Mouse (Mus musculus) neural tube, embryonic 14.5 days (tissue): ENCODE measurements around the gene Fgf10. TPM values are rescaled to one million over a fixed set of nuclear protein-coding genes. Genes with fewer than 3 reads are reported as not detected.
A peak's percentile ranks its signal among the peaks of the same experiment; 100 is the strongest.

ENCODE experiments used
- ATAC-seq: fragments of 200-750 bp; cut with Nextera tagmentation; 2 replicates; pipeline ENCODE4 v1.8.0; 2017; ENCODE audit warnings: low read depth, mild to moderate bottlenecking, moderate TSS enrichment, moderate library complexity
- H3K27ac ChIP-seq: fragments of 300-500 bp; sonication (generic); 2 replicates; pipeline ENCODE4 v1.5.1; 2014; ENCODE audit warnings: low read depth, mild to moderate bottlenecking, control low read depth, low read length, moderate library complexity, mixed read lengths
- H3K27me3 ChIP-seq: fragments of 300-500 bp; sonication (generic); 2 replicates; pipeline ENCODE4 v1.6.1; 2014; ENCODE audit warnings: low read length; ENCODE audit not compliant: control insufficient read depth, insufficient read depth
- H3K36me3 ChIP-seq: fragments of 300-500 bp; sonication (generic); 2 replicates; pipeline ENCODE4 v1.6.1; 2014; ENCODE audit warnings: low read length, mixed read lengths; ENCODE audit not compliant: control insufficient read depth, insufficient read depth
- H3K4me1 ChIP-seq: fragments of 300-500 bp; sonication (generic); 2 replicates; pipeline ENCODE4 v1.6.1; 2014; ENCODE audit warnings: low read length; ENCODE audit not compliant: control insufficient read depth, insufficient read depth
- H3K4me2 ChIP-seq: fragments of 300-500 bp; sonication (generic); 2 replicates; pipeline ENCODE4 v1.6.1; 2014; ENCODE audit warnings: mild to moderate bottlenecking, low read depth, low read length, control low read depth
- H3K4me3 ChIP-seq: fragments of 300-500 bp; sonication (generic); 2 replicates; pipeline ENCODE4 v1.5.1; 2014; ENCODE audit warnings: low read depth, low read length, control low read depth, mixed read lengths
- H3K9ac ChIP-seq: fragments of 300-500 bp; sonication (generic); replicated peaks from 2 replicates; pipeline ENCODE4 v1.6.1; 2014; ENCODE audit warnings: low read depth, mild to moderate bottlenecking, control low read depth, low read length, mixed read lengths
- H3K9me3 ChIP-seq: fragments of 300-500 bp; sonication (generic); 2 replicates; pipeline ENCODE4 v1.6.1; 2016; ENCODE audit warnings: low read length; ENCODE audit not compliant: control insufficient read depth
- WGBS: fragments of 180-500 bp; shearing (Covaris S2); extraction: QIAGEN DNeasy Blood & Tissue Kit; methylation state at CpG from one replicate; pipeline ENCODE4 v1.1.7; 2014; 5-methylcytosine and 5-hydroxymethylcytosine counted together
- polyA plus RNA-seq: library from polyadenylated mRNA; unstranded; fragments of >200 nt; fragmentation: Nextera tagmentation; extraction: Ambion mirVana; gene quantifications from 2 replicates; pipeline ENCODE4 v1.2.1, GENCODE M21; 2014

Fgf10 gene
- polyA plus RNA-seq, 1 experiment from 2014 or later: 2.0 TPM

DNA sequence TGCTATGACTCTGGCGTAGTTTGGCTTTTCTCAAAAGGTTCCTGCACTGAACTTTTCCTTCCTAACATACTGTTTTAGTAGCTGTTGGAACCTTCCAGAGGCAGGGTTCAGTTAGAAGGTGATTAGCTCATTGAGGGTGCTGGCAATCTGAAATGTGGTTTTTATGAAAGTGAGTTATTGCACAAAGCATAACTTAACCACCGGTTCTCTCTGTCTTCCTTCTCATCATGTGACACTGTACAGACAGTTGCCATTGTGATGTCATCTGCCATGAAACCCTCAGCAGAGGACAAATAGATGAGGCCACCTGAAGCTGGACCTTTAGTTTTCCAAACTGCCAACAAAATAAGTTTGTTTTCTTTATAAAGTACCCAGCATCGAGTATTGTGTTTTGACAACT, 7.9 kb upstream of the Fgf10 start:
- Histone ChIP-seq H3K4me3 (no peak overlapping the region), H3K4me1 (no peaks in the 10 kb centered on the region), H3K4me2 (no peak overlapping the region), H3K9ac (no peak overlapping the region), H3K27me3 (no peaks in the 10 kb centered on the region), H3K9me3 (no peaks in the 10 kb centered on the region), H3K27ac (no peak overlapping the region), H3K36me3 (no peaks in the 10 kb centered on the region)
- 88% methylated on average over 3 of the region's 3 CpGs for WGBS
- ATAC-seq: no peak

DNA sequence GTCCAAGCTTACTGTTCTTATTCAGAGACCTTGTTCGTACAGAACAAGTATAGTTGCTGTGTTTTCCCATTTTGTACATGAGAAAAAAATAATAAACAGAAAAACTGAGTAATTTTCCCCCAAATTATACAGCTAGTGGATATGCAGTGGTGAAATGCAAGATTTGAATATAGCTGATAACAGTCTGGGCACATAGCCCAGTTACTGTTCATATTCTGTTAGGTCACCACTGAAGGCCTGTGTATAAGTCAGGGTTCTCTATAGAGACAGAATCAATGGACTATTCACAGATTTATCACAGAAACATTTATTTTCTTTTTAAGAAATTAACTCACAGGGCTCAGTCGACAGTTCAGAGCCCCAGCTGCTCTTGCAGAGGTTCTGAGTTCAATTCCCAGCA, 4.7 kb upstream of the Fgf10 start:
- Histone ChIP-seq H3K4me2 (no peak overlapping the region), H3K36me3 (no peaks in the 10 kb centered on the region), H3K27ac (no peak overlapping the region), H3K4me3 (no peak overlapping the region), H3K9me3 (no peaks in the 10 kb centered on the region), H3K27me3 (no peaks in the 10 kb centered on the region), H3K4me1 (no peaks in the 10 kb centered on the region), H3K9ac (no peak overlapping the region)
- WGBS: 86% methylated on average over 2 of the region's 2 CpGs
- no peak for ATAC-seq

GRCm38 (mm10) chr13:118679228-118679627, 9.6 kb downstream of the Fgf10 start:
- no peaks in the 10 kb centered on the region for H3K4me1 ChIP-seq
- H3K4me2 ChIP-seq: no peak overlapping the region
- no peak overlapping the region for H3K4me3 ChIP-seq
- H3K9me3 ChIP-seq: no peaks in the 10 kb centered on the region
- H3K9ac ChIP-seq: no peak overlapping the region
- H3K27me3 ChIP-seq: no peaks in the 10 kb centered on the region
- ATAC-seq: no peak
- no peaks in the 10 kb centered on the region for H3K36me3 ChIP-seq
- WGBS: 89% methylated on average over 3 of the region's 3 CpGs
- H3K27ac ChIP-seq: no peak overlapping the region

DNA sequence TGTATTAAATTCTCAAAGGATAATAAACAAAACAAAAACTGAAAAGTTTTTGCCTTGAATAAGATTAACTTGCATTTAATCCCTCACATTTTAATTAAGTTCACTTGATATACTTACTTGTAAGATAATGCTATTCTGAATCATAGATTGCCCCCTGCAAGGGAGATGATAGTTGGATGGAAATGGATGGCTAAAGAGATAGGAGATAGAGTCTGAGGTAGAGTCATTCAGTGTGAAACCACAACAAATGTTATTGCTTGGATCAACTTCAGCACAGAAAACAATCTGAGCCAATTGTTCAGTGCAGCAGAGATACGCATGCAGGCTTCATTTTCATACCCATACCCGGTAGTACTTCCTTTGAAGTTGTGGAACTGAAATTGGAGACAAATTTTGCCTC, 23.5 kb downstream of the Fgf10 start:
- Histone ChIP-seq H3K27me3 (no peaks in the 10 kb centered on the region), H3K36me3 (no peaks in the 10 kb centered on the region), H3K4me3 (no peak overlapping the region), H3K9me3 (no peaks in the 10 kb centered on the region), H3K4me1 (no peaks in the 10 kb centered on the region), H3K27ac (no peak overlapping the region), H3K9ac (no peak overlapping the region), H3K4me2 (no peak overlapping the region)
- no peak for ATAC-seq
- 85% methylated on average over 2 of the region's 2 CpGs for WGBS

DNA sequence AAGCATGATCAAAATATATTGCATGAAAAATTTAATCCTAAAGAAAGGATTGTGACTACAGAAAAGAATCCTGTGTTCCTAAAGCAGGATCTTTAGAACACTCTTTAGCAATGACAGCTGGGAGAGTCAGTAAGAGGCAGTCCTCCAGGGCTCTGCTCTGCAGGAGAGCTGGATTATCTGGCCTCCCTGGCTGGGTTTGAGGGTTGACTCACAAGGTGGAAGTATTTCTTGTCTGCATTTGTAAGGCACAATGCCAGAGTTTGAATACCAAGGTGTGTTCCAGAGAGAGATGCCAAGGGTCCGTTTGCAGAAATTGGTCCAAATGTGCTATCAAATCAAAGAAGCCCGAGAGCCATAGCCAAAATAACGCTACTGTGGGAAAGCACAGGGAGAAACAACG, 25.5 kb downstream of the Fgf10 start:
- no peak overlapping the region for H3K9ac ChIP-seq
- no peak overlapping the region for H3K4me2 ChIP-seq
- H3K4me1 ChIP-seq: no peaks in the 10 kb centered on the region
- no peak for ATAC-seq
- no peak overlapping the region for H3K27ac ChIP-seq
- no peaks in the 10 kb centered on the region for H3K27me3 ChIP-seq
- H3K9me3 ChIP-seq: no peaks in the 10 kb centered on the region
- H3K36me3 ChIP-seq: no peaks in the 10 kb centered on the region
- WGBS: 34% methylated on average over 4 of the region's 4 CpGs
- no peak overlapping the region for H3K4me3 ChIP-seq

DNA sequence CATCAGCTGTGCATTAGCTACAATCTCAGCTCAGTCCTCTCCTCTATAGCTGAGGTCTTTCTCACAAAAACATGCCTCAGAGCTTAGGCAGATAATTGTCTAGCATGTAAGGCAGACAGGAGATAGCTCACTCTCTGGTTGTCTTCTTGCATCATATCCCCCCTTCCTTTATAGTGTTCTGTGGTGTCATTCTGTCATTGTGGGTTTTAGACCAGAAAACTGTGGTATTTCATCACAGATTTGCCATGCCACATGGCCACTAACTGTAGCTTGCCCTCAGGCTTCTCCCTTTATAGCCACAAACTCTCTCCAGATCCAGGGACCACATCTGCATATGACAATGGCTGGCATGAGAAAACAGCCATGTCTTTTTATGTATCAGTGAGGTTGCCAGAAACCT, 34.1 kb downstream of the Fgf10 start:
- no peaks in the 10 kb centered on the region for H3K27me3 ChIP-seq
- no peak for ATAC-seq
- no peaks in the 10 kb centered on the region for H3K4me1 ChIP-seq
- H3K9ac ChIP-seq: no peak overlapping the region
- H3K9me3 ChIP-seq: no peaks in the 10 kb centered on the region
- no peak overlapping the region for H3K4me3 ChIP-seq
- no peak overlapping the region for H3K27ac ChIP-seq
- no peaks in the 10 kb centered on the region for H3K36me3 ChIP-seq
- H3K4me2 ChIP-seq: no peak overlapping the region

DNA sequence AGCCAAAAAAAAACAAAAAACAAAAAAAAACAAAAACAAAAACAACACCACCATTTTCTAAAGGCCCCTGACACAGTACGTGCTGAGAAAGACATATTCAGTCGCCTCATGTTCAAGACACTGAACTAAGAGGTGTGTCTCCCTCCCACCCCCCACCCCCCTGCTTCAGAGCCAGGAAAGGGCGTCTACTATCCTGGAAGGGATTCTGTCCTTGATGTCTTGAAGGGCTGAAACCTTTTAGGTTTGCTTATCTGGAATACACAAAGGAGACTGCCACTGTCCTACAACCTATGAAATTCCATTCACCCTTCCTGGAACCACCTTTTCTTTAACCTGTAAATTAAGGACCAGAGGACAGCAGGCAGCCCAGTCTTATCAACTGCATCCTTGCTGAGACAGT, 36.1 kb downstream of the Fgf10 start:
- no peak overlapping the region for H3K9ac ChIP-seq
- H3K4me2 ChIP-seq: no peak overlapping the region
- ATAC-seq: no peak
- H3K4me3 ChIP-seq: no peak overlapping the region
- WGBS: 78% methylated on average over 3 of the region's 3 CpGs
- H3K27ac ChIP-seq: no peak overlapping the region
- no peaks in the 10 kb centered on the region for H3K4me1 ChIP-seq
- H3K27me3 ChIP-seq: no peaks in the 10 kb centered on the region
- no peaks in the 10 kb centered on the region for H3K9me3 ChIP-seq
- H3K36me3 ChIP-seq: no peaks in the 10 kb centered on the region

- no peak overlapping the region for H3K4me2 ChIP-seq
- WGBS: 100% methylated on average over 1 of the region's 1 CpGs
- H3K27ac ChIP-seq: no peak overlapping the region
- peaks cover 3% of the 10 kb centered on the region; the same call in 1 of the 2 replicates for H3K27me3 ChIP-seq
- H3K4me3 ChIP-seq: no peak overlapping the region
- H3K4me1 ChIP-seq: peaks cover 6% of the 10 kb centered on the region; the same call in 1 of the 2 replicates
- H3K36me3 ChIP-seq: no peaks in the 10 kb centered on the region
- no peak for ATAC-seq
- H3K9ac ChIP-seq: no peak overlapping the region
- H3K9me3 ChIP-seq: no peaks in the 10 kb centered on the region
Observed at GRCm38 (mm10) chr13:118709912-118710311, 40.3 kb downstream of the Fgf10 start.

- H3K9me3 ChIP-seq: no peaks in the 10 kb centered on the region
- H3K27me3 ChIP-seq: peaks cover 4% of the 10 kb centered on the region; the same call in 1 of the 2 replicates
- WGBS: under 1% methylated on average over 14 of the region's 14 CpGs
- no peaks in the 10 kb centered on the region for H3K36me3 ChIP-seq
- H3K4me2 ChIP-seq: peak overlapping the region; percentile 92
- no peak overlapping the region for H3K27ac ChIP-seq
- no peak for ATAC-seq
- peaks cover 6% of the 10 kb centered on the region; the same call in 1 of the 2 replicates for H3K4me1 ChIP-seq
- peak overlapping the region; percentile 17; the same call in 1 of the 2 replicates for H3K4me3 ChIP-seq
- no peak overlapping the region for H3K9ac ChIP-seq
Observed at GRCm38 (mm10) chr13:118713626-118714150, 44.1 kb downstream of the Fgf10 start.
